ENCODE assay signal across 14 mouse cellular contexts in the genomic region with DNA sequence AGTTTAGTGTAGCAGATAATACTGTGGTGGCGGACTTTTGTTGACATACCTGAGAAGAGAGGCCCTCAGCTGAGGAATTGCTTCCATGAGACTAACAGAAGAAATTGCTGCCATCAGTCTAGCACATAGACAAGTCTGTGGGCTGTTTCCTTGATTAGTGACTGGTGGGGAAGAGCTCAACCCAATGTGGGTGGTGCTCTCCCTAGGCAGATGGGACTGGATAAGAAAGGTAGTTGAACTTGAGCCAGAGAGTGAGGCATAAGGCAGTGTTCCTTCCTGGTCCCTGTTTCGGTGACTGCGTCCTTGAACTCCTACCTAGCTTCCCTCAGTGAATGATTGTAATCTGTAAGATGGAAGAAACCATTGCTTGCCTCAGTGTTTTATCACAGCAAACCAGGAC.
"Had no signal": no experiment of that assay in that cellular context is flagged by ENCODE, and none has a peak within 500 bp of the region (broad histone marks: within the 10 kb centered on the region; RNA-seq: fewer than 3 reads in every experiment).

No protein-coding gene starts in this region.

- ATAC-seq: liver, postnatal 0 days; lung, postnatal 0 days; midbrain, embryonic 13.5 days had no signal

- H3K27me3 ChIP-seq: limb, embryonic 15.5 days; midbrain, embryonic 13.5 days had no signal

- H3K27ac ChIP-seq: kidney, embryonic 15.5 days; limb, embryonic 12.5 days; limb, embryonic 15.5 days; liver, embryonic 14.5 days; macrophage had no signal

- DNase-seq: kidney, postnatal 10 days; left cerebral cortex, postnatal 4 days; liver, postnatal 0 days; lung, embryonic 14.5 days; thymus, adult 18-20 months; thymus, postnatal 36 days had no signal

- H3K9me3 ChIP-seq: kidney, embryonic 15.5 days; limb, embryonic 12.5 days; limb, embryonic 15.5 days; midbrain, embryonic 13.5 days had no signal

- H3K4me2 ChIP-seq: kidney, embryonic 15.5 days; limb, embryonic 12.5 days; limb, embryonic 15.5 days; liver, embryonic 11.5 days; lung, embryonic 14.5 days; midbrain, embryonic 13.5 days had no signal

- H3K9ac ChIP-seq: kidney, embryonic 15.5 days; limb, embryonic 12.5 days; limb, embryonic 15.5 days; liver, embryonic 14.5 days; liver, postnatal 0 days; lung, embryonic 14.5 days; midbrain, embryonic 13.5 days had no signal

- H3K4me1 ChIP-seq: limb, embryonic 15.5 days had no signal

- H3K36me3 ChIP-seq: kidney, embryonic 15.5 days; limb, embryonic 12.5 days; limb, embryonic 15.5 days; midbrain, embryonic 13.5 days had no signal

- H3K4me3 ChIP-seq: kidney, embryonic 15.5 days; limb, embryonic 12.5 days; limb, embryonic 15.5 days; midbrain, embryonic 13.5 days had no signal
